Mouse (Mus musculus) MEL (cell line): ENCODE results near the gene Fam102a. TPM values are rescaled to one million over a fixed set of nuclear protein-coding genes. Genes with fewer than 3 reads are reported as not detected.

Source experiments
- DNase-seq: peaks from one replicate; pipeline ENCODE4 v3.0.0; 2011; ENCODE audit warnings: low read depth, low spot score
- H3K27ac ChIP-seq: 2 replicates; pipeline ENCODE4 v1.5.1; 2012; ENCODE audit warnings: low read depth, mild to moderate bottlenecking, control low read depth, low read length, moderate library complexity; ENCODE audit not compliant: control insufficient read depth
- H3K27me3 ChIP-seq, 2 experiments: fragments of 150-350 bp in 1 of 2; sonication (generic) in 1 of 2; 2 replicates each; pipeline ENCODE4 v1.6.1; 2012; ENCODE audit warnings: low read length in 2 of 2, mild to moderate bottlenecking in 2 of 2, improper control_type of control experiment in 1 of 2, moderate library complexity in 1 of 2; ENCODE audit not compliant: insufficient read depth in 2 of 2, control insufficient read depth in 1 of 2
- H3K36me3 ChIP-seq, 2 experiments: 2 replicates each; pipeline ENCODE4 v1.6.1; 2012 to 2014; ENCODE audit warnings: low read length in 2 of 2, improper control_type of control experiment in 1 of 2, inconsistent platforms in 1 of 2, mild to moderate bottlenecking in 1 of 2; ENCODE audit not compliant: insufficient read depth in 2 of 2, control insufficient read depth in 1 of 2
- H3K4me1 ChIP-seq, 2 experiments: fragments of 150-350 bp in 1 of 2; sonication (generic) in 1 of 2; 2 replicates each; pipeline ENCODE4 v1.6.1; 2012; ENCODE audit warnings: low read length in 2 of 2, improper control_type of control experiment in 1 of 2, mild to moderate bottlenecking in 1 of 2; ENCODE audit not compliant: insufficient read depth in 2 of 2, control insufficient read depth in 1 of 2
- H3K4me3 ChIP-seq, 2 experiments: fragments of 150-350 bp in 1 of 2; sonication (generic) in 1 of 2; 2 replicates each; pipeline ENCODE4 v1.5.1; 2012; ENCODE audit warnings: low read depth in 2 of 2, low read length in 2 of 2, mild to moderate bottlenecking in 2 of 2, moderate library complexity in 2 of 2, control low read depth in 1 of 2, improper control_type of control experiment in 1 of 2; ENCODE audit not compliant: control insufficient read depth in 1 of 2, insufficient read depth in 1 of 2
- H3K79me2 ChIP-seq: 2 replicates; pipeline ENCODE4 v1.6.1; 2012; ENCODE audit warnings: mild to moderate bottlenecking, low read length, moderate library complexity; ENCODE audit not compliant: control insufficient read depth, poor library complexity, insufficient read depth
- H3K9ac ChIP-seq: 2 replicates; pipeline ENCODE4 v1.6.1; 2012; ENCODE audit warnings: low read depth, mild to moderate bottlenecking, control low read depth, low read length, moderate library complexity; ENCODE audit not compliant: control insufficient read depth, poor library complexity, severe bottlenecking
- H3K9me3 ChIP-seq: fragments of 150-350 bp; sonication (generic); replicated peaks from 2 replicates; pipeline ENCODE4 v1.6.1; 2012; ENCODE audit warnings: mild to moderate bottlenecking, low read length, improper control_type of control experiment, moderate library complexity; ENCODE audit not compliant: insufficient read depth
- BHLHE40 ChIP-seq: IDR thresholded peaks from 2 replicates; pipeline ENCODE4 v1.6.1; 2012; ENCODE audit warnings: low read depth, mild to moderate bottlenecking, inconsistent platforms, low read length, improper control_type of control experiment, borderline replicate concordance
- CHD1 ChIP-seq: IDR thresholded peaks from 2 replicates; pipeline ENCODE4 v1.6.1; 2012; ENCODE audit warnings: low read depth, mild to moderate bottlenecking, inconsistent platforms, low read length, improper control_type of control experiment
- CHD2 ChIP-seq: IDR thresholded peaks from 2 replicates; pipeline ENCODE4 v1.6.1; 2011; ENCODE audit warnings: low read length, improper control_type of control experiment
- E2F4 ChIP-seq: IDR thresholded peaks from 2 replicates; pipeline ENCODE4 v1.6.1; 2011; ENCODE audit warnings: low read depth, low read length, improper control_type of control experiment, borderline replicate concordance
- EP300 ChIP-seq, 2 experiments: IDR thresholded peaks; 2 replicates each; pipeline ENCODE4 v1.6.1; 2011; ENCODE audit warnings: improper control_type of control experiment in 2 of 2, low read length in 2 of 2, low read depth in 1 of 2, mild to moderate bottlenecking in 1 of 2
- KAT2A ChIP-seq: conservative IDR thresholded peaks from 2 replicates; pipeline ENCODE4 v1.6.1; 2012; ENCODE audit warnings: low read depth, low read length, improper control_type of control experiment, inconsistent platforms
- MAFK ChIP-seq: IDR thresholded peaks from 2 replicates; pipeline ENCODE4 v1.6.1; 2011; ENCODE audit warnings: low read depth, mild to moderate bottlenecking, low read length, improper control_type of control experiment, borderline replicate concordance
- MAX ChIP-seq: IDR thresholded peaks from 2 replicates; pipeline ENCODE4 v1.6.1; 2011; ENCODE audit warnings: low read length, improper control_type of control experiment
- MAZ ChIP-seq: IDR thresholded peaks from 2 replicates; pipeline ENCODE4 v1.6.1; 2012; ENCODE audit warnings: low read depth, mild to moderate bottlenecking, inconsistent platforms, low read length, improper control_type of control experiment
- MEF2A ChIP-seq: IDR thresholded peaks from 2 replicates; pipeline ENCODE4 v1.6.1; 2014; ENCODE audit warnings: low read depth, mild to moderate bottlenecking, inconsistent platforms, low read length, improper control_type of control experiment; ENCODE audit not compliant: poor library complexity, insufficient replicate concordance, severe bottlenecking; ENCODE audit errors: extremely low read depth
- MYB ChIP-seq: IDR thresholded peaks from 2 replicates; pipeline ENCODE4 v1.6.1; 2011; ENCODE audit warnings: mild to moderate bottlenecking, low read depth, low read length, improper control_type of control experiment
- MYC ChIP-seq: IDR thresholded peaks from 2 replicates; pipeline ENCODE4 v1.6.1; 2011; ENCODE audit warnings: low read depth, mild to moderate bottlenecking, low read length, improper control_type of control experiment, moderate library complexity
- POLR2A ChIP-seq, 2 experiments: IDR thresholded peaks; 2 replicates each; pipeline ENCODE4 v1.6.1; 2011 to 2012; ENCODE audit warnings: low read length in 2 of 2, mild to moderate bottlenecking in 2 of 2, control low read depth in 1 of 2, improper control_type of control experiment in 1 of 2, low read depth in 1 of 2, moderate library complexity in 1 of 2; ENCODE audit not compliant: control insufficient read depth in 1 of 2, insufficient read depth in 1 of 2, poor library complexity in 1 of 2
- POLR2AphosphoS5 ChIP-seq: IDR thresholded peaks from 2 replicates; pipeline ENCODE4 v1.6.1; 2012; ENCODE audit warnings: low read depth, borderline replicate concordance, mild to moderate bottlenecking, inconsistent platforms, low read length, moderate library complexity, mixed read lengths
- RCOR1 ChIP-seq: IDR thresholded peaks from 2 replicates; pipeline ENCODE4 v1.6.1; 2012; ENCODE audit warnings: low read depth, mild to moderate bottlenecking, inconsistent platforms, low read length, improper control_type of control experiment
- SIN3A ChIP-seq: IDR thresholded peaks from 2 replicates; pipeline ENCODE4 v1.6.1; 2012; ENCODE audit warnings: low read length, improper control_type of control experiment, inconsistent platforms
- SMC3 ChIP-seq: IDR thresholded peaks from 2 replicates; pipeline ENCODE4 v1.6.1; 2011; ENCODE audit warnings: low read depth, low read length, improper control_type of control experiment
- TBP ChIP-seq: IDR thresholded peaks from 2 replicates; pipeline ENCODE4 v1.8.0; 2011; ENCODE audit warnings: low read depth, low read length, improper control_type of control experiment
- TCF12 ChIP-seq: IDR thresholded peaks from 2 replicates; pipeline ENCODE4 v1.6.1; 2014; ENCODE audit warnings: low read depth, mild to moderate bottlenecking, inconsistent platforms, low read length, improper control_type of control experiment, moderate library complexity
- UBTF ChIP-seq: IDR thresholded peaks from 2 replicates; pipeline ENCODE4 v1.6.1; 2012; ENCODE audit warnings: low read depth, mild to moderate bottlenecking, inconsistent platforms, low read length, improper control_type of control experiment, moderate library complexity, borderline replicate concordance; ENCODE audit not compliant: insufficient read depth
- USF1 ChIP-seq: IDR thresholded peaks from 2 replicates; pipeline ENCODE4 v1.6.1; 2014; ENCODE audit warnings: low read depth, mild to moderate bottlenecking, inconsistent platforms, low read length, improper control_type of control experiment, moderate library complexity
- ZC3H11A ChIP-seq: IDR thresholded peaks from 2 replicates; pipeline ENCODE4 v1.6.1; 2012; ENCODE audit warnings: low read depth, mild to moderate bottlenecking, inconsistent platforms, low read length, improper control_type of control experiment
- ZKSCAN1 ChIP-seq: IDR thresholded peaks from 2 replicates; pipeline ENCODE4 v1.6.1; 2012; ENCODE audit warnings: low read depth, mild to moderate bottlenecking, inconsistent platforms, low read length, improper control_type of control experiment, moderate library complexity
- polyA plus RNA-seq, 2 experiments: library from polyadenylated mRNA; stranded (reverse) in 1 of 2; unstranded in 1 of 2; fragments of >175 nt in 1 of 2; fragments of >200 nt in 1 of 2; gene quantifications; 2 replicates each; pipeline versions ENCODE4 v1.2.1 to v1.2.4; 2012; ENCODE audit warnings: low replicate concordance in 2 of 2, low read depth in 1 of 2; ENCODE audit not compliant: insufficient read length in 2 of 2, insufficient read depth in 1 of 2, missing spikeins in 1 of 2
- total RNA-seq: library from RNA; depleted of rRNA; stranded (reverse); fragments of 300-350 nt; gene quantifications from 2 replicates; pipeline ENCODE4 v1.2.3, GENCODE M21; 2012

Fam102a gene
- total and polyA plus RNA-seq, 3 experiments: 1.8 to 2.4 TPM; not detected in 1

DNA sequence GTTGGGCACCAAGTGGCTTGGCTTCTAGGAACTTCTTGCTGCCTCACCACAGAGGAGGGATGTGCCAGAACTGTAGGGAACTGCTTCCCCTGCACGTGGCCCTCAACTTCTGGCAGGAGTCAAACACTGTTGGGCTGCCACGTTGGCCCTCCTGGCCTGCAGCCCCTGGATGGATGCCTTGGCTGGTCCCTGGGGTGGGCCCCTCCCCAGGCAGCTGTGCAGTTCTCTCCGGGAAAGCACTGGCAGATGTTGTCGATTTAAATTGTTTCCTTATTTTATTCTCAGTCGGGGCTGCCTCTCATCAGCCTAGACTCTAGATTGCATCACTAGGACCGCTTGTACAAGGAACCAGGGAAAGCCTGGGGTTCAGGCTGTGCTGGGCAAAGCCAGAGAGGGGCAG, 14.6 kb downstream of the Fam102a start:
- no peaks in the 10 kb centered on the region for H3K9me3 ChIP-seq
- no peaks in the 10 kb centered on the region for H3K27me3 ChIP-seq
- DNase-seq: no peak
- H3K9ac ChIP-seq: no peak overlapping the region
- no peak overlapping the region for H3K27ac ChIP-seq
- TF ChIP-seq MAFK (no peak), TCF12 (no peak), UBTF (no peak), RCOR1 (no peak), USF1 (no peak), CHD2 (no peak), EP300 (IDR thresholded peaks at IDR 0.05; ENCODE audit: low read depth in 1 of 2, low read length in 2 of 2) (no peak), KAT2A (no peak), E2F4 (no peak), POLR2A (IDR thresholded peaks at IDR 0.05; ENCODE audit: control insufficient read depth in 1 of 2, insufficient read depth in 1 of 2, low read depth in 1 of 2, low read length in 2 of 2, poor library complexity in 1 of 2) (no peak), MEF2A (no peak), MAX (no peak), SMC3 (no peak), CHD1 (no peak), ZKSCAN1 (no peak), POLR2AphosphoS5 (no peak), ZC3H11A (no peak), MAZ (no peak)
- TF ChIP-seq, all 39 proteins: peak for 0
- H3K4me3 ChIP-seq: no peak overlapping the region
- no peaks in the 10 kb centered on the region for H3K36me3 ChIP-seq
- H3K4me1 ChIP-seq: no peaks in the 10 kb centered on the region
- no peaks in the 10 kb centered on the region for H3K79me2 ChIP-seq

DNA sequence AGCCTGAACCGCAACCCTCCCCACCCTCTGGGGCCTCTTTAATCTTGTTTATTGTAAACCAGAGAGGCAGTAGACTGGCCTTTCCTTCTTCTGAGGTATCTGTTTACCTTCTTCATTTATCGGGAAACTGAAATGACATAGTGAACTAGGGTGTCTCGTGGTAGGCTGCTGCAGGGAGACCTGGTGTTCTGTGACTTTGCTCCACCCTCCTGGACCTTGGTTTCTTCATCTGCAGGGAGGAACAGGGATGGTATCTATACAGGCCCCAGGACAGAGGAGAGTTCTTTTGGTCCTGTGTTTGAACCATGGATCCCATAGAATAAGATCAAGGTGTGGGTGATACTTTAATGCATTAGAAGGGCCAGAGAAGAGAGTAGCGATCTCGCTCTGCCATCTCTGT, 16.1 kb downstream of the Fam102a start:
- no peaks in the 10 kb centered on the region for H3K79me2 ChIP-seq
- H3K9ac ChIP-seq: no peak overlapping the region
- H3K4me3 ChIP-seq: no peak overlapping the region
- no peak overlapping the region for H3K27ac ChIP-seq
- H3K9me3 ChIP-seq: no peaks in the 10 kb centered on the region
- no peaks in the 10 kb centered on the region for H3K27me3 ChIP-seq
- no peaks in the 10 kb centered on the region for H3K4me1 ChIP-seq
- TF ChIP-seq MAX (no peak), MYC (no peak), BHLHE40 (no peak), MAZ (no peak), SIN3A (no peak), TBP (no peak), MYB (no peak), CHD2 (no peak), POLR2AphosphoS5 (no peak)
- no peak for DNase-seq
- no peaks in the 10 kb centered on the region for H3K36me3 ChIP-seq
